Mouse (Mus musculus) neural tube, embryonic 15.5 days (tissue): ENCODE measurements around the gene Rufy3. TPM values are rescaled to one million over a fixed set of nuclear protein-coding genes. Genes with fewer than 3 reads are reported as not detected.

ENCODE experiments used
- ATAC-seq: fragments of 200-750 bp; cut with Nextera tagmentation; 2 replicates; pipeline ENCODE4 v1.8.0; 2017; ENCODE audit warnings: mild to moderate bottlenecking, moderate TSS enrichment, moderate library complexity; ENCODE audit not compliant: low FRiP score
- H3K27ac ChIP-seq: fragments of 300-500 bp; sonication (generic); replicated peaks from 2 replicates; pipeline ENCODE4 v1.5.1; 2015; ENCODE audit warnings: mild to moderate bottlenecking, inconsistent platforms
- H3K27me3 ChIP-seq: fragments of 300-500 bp; sonication (generic); replicated peaks from 2 replicates; pipeline ENCODE4 v1.6.1; 2015; ENCODE audit warnings: inconsistent platforms
- H3K36me3 ChIP-seq: fragments of 300-500 bp; sonication (generic); 2 replicates; pipeline ENCODE4 v1.6.1; 2015; ENCODE audit warnings: inconsistent platforms
- H3K4me1 ChIP-seq: fragments of 300-500 bp; sonication (generic); 2 replicates; pipeline ENCODE4 v1.6.1; 2015; ENCODE audit warnings: inconsistent platforms
- H3K4me2 ChIP-seq: fragments of 300-500 bp; sonication (generic); 2 replicates; pipeline ENCODE4 v1.6.1; 2015; ENCODE audit warnings: inconsistent platforms, mild to moderate bottlenecking, moderate library complexity
- H3K4me3 ChIP-seq: fragments of 300-500 bp; sonication (generic); replicated peaks from 2 replicates; pipeline ENCODE4 v1.5.1; 2015; ENCODE audit warnings: mild to moderate bottlenecking, inconsistent platforms
- H3K9ac ChIP-seq: fragments of 300-500 bp; sonication (generic); replicated peaks from 2 replicates; pipeline ENCODE4 v1.6.1; 2015; ENCODE audit warnings: mild to moderate bottlenecking, inconsistent platforms
- H3K9me3 ChIP-seq: fragments of 300-500 bp; sonication (generic); replicated peaks from 2 replicates; pipeline ENCODE4 v1.6.1; 2016; ENCODE audit warnings: inconsistent platforms
- WGBS: fragments of 180-500 bp; shearing (Covaris S2); methylation state at CpG from one replicate; pipeline ENCODE4 v1.1.7; 2015; ENCODE audit warnings: mixed read lengths; 5-methylcytosine and 5-hydroxymethylcytosine counted together
- polyA plus RNA-seq: library from polyadenylated mRNA; unstranded; fragments of >200 nt; fragmentation: Nextera tagmentation; extraction: Ambion mirVana; gene quantifications from 2 replicates; pipeline ENCODE4 v1.2.1, GENCODE M21; 2015

Rufy3 gene
- polyA plus RNA-seq, 1 experiment from 2014 or later = 259 TPM

DNA sequence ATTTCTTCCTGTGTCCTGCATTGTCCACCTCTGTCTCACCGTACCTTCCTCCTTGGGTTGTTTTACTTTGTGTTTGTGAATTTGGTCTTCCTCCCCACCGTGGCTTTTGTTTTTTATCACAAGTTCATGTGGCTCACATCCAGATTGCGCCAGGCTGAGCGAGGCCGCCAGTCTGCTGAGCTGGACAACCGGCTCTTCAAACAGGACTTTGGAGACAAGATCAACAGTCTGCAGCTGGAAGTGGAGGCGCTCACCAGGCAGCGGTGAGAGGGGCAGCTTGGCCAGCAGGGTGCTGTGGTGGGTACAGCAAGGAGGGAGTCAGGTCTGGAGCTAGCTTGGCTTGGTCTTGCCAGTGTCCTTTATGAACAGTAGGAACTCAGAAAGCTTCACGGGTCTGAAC, 77.9 kb downstream of the Rufy3 start:
- H3K4me2 ChIP-seq = no peak overlapping the region
- WGBS = 85% methylated on average over 9 of the region's 9 CpGs
- ATAC-seq = no peak
- H3K4me1 ChIP-seq = no peaks in the 10 kb centered on the region
- no peak overlapping the region for H3K4me3 ChIP-seq
- H3K9me3 ChIP-seq = no peaks in the 10 kb centered on the region
- no peak overlapping the region for H3K9ac ChIP-seq
- H3K27ac ChIP-seq = no peak overlapping the region
- H3K27me3 ChIP-seq = no peaks in the 10 kb centered on the region
- peaks cover 73% of the 10 kb centered on the region for H3K36me3 ChIP-seq

DNA sequence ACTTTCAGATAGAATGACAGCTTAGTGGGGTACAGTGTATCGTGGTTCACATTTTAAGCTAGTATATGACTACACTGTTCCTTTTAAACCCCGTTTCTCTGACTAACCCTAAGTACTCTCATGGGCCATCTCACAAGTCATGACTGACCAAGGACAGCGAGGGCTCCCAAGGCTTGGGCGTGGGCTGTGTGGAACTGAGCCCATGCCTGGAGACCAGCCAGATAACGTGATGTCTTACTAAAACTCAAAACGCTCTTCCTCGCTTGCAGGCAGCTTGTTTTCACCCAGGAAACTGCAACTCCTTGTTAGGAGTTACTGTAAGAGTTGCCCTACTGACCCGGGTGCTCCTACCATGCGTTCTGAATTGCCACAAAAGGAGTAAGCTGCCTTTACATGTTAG, 78.7 kb downstream of the Rufy3 start:
- ATAC-seq = no peak
- 91% methylated on average over 9 of the region's 9 CpGs for WGBS

GRCm38 (mm10) chr5:88644901-88645300, 80.1 kb downstream of the Rufy3 start:
- no peak overlapping the region for H3K4me2 ChIP-seq
- H3K9me3 ChIP-seq = no peaks in the 10 kb centered on the region
- no peaks in the 10 kb centered on the region for H3K27me3 ChIP-seq
- H3K9ac ChIP-seq = no peak overlapping the region
- H3K27ac ChIP-seq = no peak overlapping the region
- WGBS = 92% methylated on average over 2 of the region's 2 CpGs
- ATAC-seq = no peak
- no peaks in the 10 kb centered on the region for H3K4me1 ChIP-seq
- no peak overlapping the region for H3K4me3 ChIP-seq
- H3K36me3 ChIP-seq = peaks cover 78% of the 10 kb centered on the region

More for the DNA sequence above, 78.7 kb downstream of the Rufy3 start:
- no peak overlapping the region for H3K9ac ChIP-seq
- H3K27me3 ChIP-seq = no peaks in the 10 kb centered on the region
- no peak overlapping the region for H3K27ac ChIP-seq
- no peak overlapping the region for H3K4me3 ChIP-seq
- H3K9me3 ChIP-seq = no peaks in the 10 kb centered on the region
- H3K36me3 ChIP-seq = peaks cover 76% of the 10 kb centered on the region
- no peak overlapping the region for H3K4me2 ChIP-seq
- H3K4me1 ChIP-seq = no peaks in the 10 kb centered on the region

- Histone ChIP-seq H3K9ac (no peak overlapping the region), H3K27me3 (no peaks in the 10 kb centered on the region), H3K27ac (no peak overlapping the region), H3K4me3 (no peak overlapping the region), H3K4me2 (no peak overlapping the region), H3K9me3 (no peaks in the 10 kb centered on the region), H3K36me3 (peaks cover 83% of the 10 kb centered on the region), H3K4me1 (no peaks in the 10 kb centered on the region)
- 72% methylated on average over 5 of the region's 5 CpGs for WGBS
- no peak for ATAC-seq
Measured at GRCm38 (mm10) chr5:88645405-88645804, 80.6 kb downstream of the Rufy3 start.

DNA sequence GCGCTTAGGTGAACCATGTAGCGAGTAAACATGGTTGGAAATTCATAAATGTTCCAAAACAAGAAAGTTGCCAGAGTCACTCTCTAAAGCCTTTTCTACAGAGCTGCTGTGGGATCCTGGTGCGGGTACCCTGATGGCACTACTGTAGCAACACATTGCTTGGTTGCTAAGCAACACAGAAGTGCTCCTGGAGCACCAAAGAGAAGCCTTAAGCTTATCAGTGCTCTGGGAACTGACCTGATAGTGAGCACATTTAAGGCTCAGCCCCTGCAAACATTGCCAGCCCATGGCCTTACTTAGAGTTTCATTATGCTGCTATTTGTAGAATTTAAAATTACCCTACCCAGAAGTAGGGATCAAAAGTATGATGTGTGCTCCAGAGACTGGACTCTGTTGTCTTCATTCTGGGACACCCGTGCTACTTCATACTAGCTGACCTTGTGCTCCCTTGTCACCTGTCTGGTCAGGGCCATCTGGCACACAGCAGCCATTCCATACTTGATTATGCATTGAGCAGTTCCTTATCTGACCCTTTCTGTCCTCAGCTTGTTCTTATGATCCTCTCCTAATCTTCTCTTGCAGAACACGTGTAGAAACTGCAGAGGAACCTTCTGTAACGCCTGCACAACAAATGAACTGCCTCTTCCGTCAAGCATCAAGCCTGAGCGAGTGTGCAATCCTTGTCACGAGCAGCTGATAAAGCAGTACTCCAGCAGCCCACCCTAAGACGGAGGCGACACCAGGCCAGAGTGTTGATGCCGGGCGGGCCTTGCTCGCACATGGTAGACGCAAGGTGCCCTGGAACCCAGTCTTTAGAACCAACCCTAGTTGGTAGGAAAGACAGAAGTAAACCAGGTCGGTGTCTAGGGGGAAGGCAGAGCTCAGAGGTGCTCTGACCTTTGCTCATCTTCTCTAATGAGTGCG, 84.7 kb downstream of the Rufy3 start:
- ATAC-seq = no peak
- WGBS = 93% methylated on average over 17 of the region's 17 CpGs

DNA sequence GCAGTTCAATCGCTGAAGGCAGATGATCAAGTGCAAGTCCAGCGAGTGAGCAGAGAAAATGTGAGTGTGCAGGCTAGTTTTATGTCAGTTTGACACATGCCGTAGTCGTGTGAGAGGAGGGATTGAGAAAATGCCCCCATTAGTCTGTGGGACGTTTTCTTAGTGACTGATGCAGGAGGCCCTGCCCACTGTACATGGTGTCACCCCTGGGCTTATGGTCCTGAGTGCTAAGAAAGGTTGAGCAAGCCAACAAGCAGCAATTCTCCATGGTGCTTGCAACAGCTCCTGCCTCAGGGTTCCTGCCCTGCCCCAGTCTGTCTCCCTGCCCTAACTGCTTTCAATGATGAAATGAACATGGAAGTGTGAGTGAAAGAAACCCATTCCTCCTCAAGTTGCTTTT, 87.7 kb downstream of the Rufy3 start:
- H3K9ac ChIP-seq = no peak overlapping the region
- ATAC-seq = no peak
- no peaks in the 10 kb centered on the region for H3K9me3 ChIP-seq
- H3K4me2 ChIP-seq = no peak overlapping the region
- H3K27ac ChIP-seq = no peak overlapping the region
- H3K4me3 ChIP-seq = no peak overlapping the region
- WGBS = 80% methylated on average over 5 of the region's 5 CpGs
- H3K4me1 ChIP-seq = no peaks in the 10 kb centered on the region
- H3K36me3 ChIP-seq = peaks cover 63% of the 10 kb centered on the region
- no peaks in the 10 kb centered on the region for H3K27me3 ChIP-seq

More for the DNA sequence above, 84.7 kb downstream of the Rufy3 start:
- Histone ChIP-seq H3K27me3 (no peaks in the 10 kb centered on the region), H3K9ac (no peak overlapping the region), H3K4me3 (no peak overlapping the region), H3K4me1 (no peaks in the 10 kb centered on the region), H3K9me3 (no peaks in the 10 kb centered on the region), H3K4me2 (no peak overlapping the region), H3K36me3 (peaks cover 84% of the 10 kb centered on the region), H3K27ac (no peak overlapping the region; the same call in 1 of the 2 replicates)

DNA sequence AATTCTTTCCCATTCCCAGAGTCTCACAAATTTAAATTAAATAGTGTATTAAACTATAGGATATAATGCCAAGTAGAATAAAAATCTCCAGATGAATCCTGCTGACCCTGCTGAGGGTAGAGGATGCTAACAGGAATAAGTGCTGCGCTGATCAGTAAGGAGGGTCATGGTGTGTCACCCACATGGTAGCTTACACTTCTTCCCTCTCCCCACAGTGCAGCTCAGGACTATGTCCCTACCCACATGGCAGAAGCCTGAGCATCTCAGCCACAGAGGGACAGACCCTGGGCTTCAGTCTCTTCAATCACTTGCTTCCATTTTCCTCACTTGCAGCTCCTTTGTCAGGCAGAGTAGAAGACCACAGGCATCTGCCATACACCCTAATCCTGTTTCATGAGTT, 93.0 kb downstream of the Rufy3 start:
- 95% methylated on average over 1 of the region's 1 CpGs for WGBS
- Histone ChIP-seq H3K9ac (no peak overlapping the region), H3K4me3 (no peak overlapping the region), H3K4me1 (no peaks in the 10 kb centered on the region), H3K4me2 (no peak overlapping the region), H3K36me3 (peaks cover 46% of the 10 kb centered on the region), H3K9me3 (no peaks in the 10 kb centered on the region), H3K27me3 (no peaks in the 10 kb centered on the region), H3K27ac (no peak overlapping the region)
- no peak for ATAC-seq

DNA sequence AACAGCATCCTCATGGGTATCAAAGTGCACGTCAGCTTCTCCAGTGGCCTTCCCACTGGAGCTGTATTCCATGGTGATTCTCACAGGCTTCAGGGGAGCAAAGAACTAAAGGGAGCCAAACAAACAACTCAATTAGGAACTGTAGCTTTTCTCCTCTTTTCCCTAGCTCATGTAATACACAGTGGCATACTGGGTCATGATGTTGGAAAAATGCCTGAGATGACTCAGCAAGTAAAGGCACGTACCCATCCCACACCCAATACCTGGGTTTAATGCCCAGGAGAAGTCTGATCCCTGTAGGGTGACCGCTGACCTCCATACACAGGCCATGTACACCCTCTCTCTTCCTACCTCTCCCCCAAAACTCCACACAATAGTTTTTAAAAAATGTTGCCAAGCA, 98.3 kb downstream of the Rufy3 start:
- Histone ChIP-seq H3K4me3 (no peak overlapping the region), H3K9me3 (no peaks in the 10 kb centered on the region), H3K27ac (no peak overlapping the region), H3K4me2 (no peak overlapping the region), H3K27me3 (no peaks in the 10 kb centered on the region), H3K36me3 (peaks cover 71% of the 10 kb centered on the region), H3K4me1 (no peaks in the 10 kb centered on the region), H3K9ac (no peak overlapping the region)
- ATAC-seq = no peak
- WGBS = 87% methylated on average over 3 of the region's 3 CpGs

GRCm38 (mm10) chr5:88663875-88664274, 99.0 kb downstream of the Rufy3 start:
- Histone ChIP-seq H3K4me2 (no peak overlapping the region), H3K4me3 (no peak overlapping the region), H3K9me3 (no peaks in the 10 kb centered on the region), H3K36me3 (peaks cover 71% of the 10 kb centered on the region), H3K27ac (no peak overlapping the region), H3K4me1 (no peaks in the 10 kb centered on the region), H3K9ac (no peak overlapping the region), H3K27me3 (no peaks in the 10 kb centered on the region)
- ATAC-seq = no peak
- 81% methylated on average over 5 of the region's 5 CpGs for WGBS

DNA sequence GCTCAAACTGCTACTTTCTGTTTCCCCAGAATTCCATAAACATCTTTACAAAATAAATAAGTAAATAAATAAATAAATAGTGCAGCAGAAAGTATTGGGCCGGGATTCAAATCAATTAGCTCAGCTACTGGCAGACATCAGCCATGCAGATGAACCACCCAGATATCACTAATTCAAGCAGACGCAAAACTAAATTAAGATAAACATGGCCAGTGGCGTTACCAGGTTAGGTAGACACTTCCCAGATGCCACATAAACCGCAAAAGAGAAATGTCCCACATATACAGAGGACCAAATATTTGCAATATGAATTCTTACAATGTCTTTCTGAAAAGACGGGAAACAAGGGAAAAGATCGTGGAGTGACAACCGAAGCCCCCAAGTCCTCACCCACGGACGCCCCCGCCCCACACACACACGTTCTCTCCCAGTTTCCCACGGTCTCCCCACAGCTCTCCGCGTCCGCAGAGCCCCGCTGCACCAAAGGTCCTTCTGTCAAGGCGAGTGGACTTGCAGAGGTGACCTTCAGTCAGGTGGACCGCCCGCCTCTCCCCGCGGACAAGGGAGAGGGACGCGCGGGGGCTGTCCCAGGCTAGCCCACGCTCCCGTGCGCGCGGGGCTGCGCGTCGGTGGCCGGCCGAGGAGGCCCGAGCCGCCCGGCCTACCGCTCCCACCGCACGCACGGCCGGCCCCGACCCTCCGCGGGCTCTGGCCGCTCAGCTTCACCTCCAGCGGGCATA, 110.0 kb downstream of the Rufy3 start:
- peak overlapping the region; percentile 88 for H3K4me2 ChIP-seq
- WGBS = under 1% methylated on average over 46 of the region's 47 CpGs
- ATAC-seq = peak; percentile 51; the same call in 1 of the 2 replicates

DNA sequence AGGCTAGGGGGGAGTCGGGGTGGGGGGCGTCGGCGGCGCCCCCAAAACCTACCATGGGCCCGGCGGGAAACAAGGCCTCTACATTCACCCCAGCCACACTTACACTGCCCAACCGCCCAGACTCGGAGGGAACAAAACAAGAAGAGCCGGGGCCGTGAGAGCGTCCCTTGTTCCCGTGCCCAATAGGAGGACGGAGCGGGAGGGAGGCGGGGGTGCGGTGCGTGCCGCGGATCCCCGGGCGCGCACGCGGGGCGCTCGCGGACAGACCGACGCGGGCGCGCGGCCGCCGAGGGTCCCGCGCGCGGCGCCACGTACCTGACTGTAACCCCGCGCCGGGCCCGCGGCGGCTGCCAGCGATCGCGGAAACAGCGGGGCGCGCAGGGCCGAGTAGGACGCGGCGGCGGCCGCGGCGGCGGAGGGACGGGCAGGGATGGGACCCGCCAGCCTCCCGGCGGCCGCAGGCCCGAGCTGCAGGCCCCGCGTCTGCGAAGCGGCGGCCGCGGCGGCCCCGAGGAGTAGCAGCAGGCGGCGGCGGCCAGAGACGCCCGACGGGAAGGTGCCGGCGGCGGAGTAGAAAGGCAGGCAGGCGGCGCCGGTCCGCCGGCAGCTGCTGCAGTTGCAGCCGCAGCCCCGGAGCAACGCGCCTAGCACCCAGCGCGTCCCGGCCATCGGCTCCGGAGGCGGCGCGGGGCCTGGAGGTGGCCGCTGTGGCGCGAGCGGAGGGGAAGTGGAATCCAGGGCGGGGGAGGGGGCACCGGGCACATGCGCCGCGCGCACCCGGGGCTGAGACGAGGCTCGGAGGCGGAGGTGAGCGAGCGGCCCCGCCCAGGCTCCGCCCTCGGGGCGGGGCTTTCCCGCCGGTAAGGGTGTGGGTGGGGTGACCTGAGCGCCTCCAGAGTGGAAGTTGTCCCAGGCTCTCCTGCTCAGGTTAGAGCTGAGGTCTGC, 110.9 kb downstream of the Rufy3 start, which contains the start of gene Grsf1:
TSS of gene Grsf1 (minus strand) at position 729 of the 945 bp plus-strand sequence.
- under 1% methylated on average over 80 of the region's 127 CpGs for WGBS
- Histone ChIP-seq H3K9ac (peak within 1 kb of the TSS; percentile 95), H3K4me1 (peaks cover 27% of the 10 kb centered on the region), H3K27ac (peak within 1 kb of the TSS; percentile 96), H3K4me2 (peak within 1 kb of the TSS; percentile 88), H3K27me3 (no peaks in the 10 kb centered on the region), H3K4me3 (peak within 1 kb of the TSS; percentile 90), H3K36me3 (peaks cover 13% of the 10 kb centered on the region), H3K9me3 (no peaks in the 10 kb centered on the region)
- peak; percentile 95 for ATAC-seq

More for the DNA sequence above, 110.0 kb downstream of the Rufy3 start:
- Histone ChIP-seq H3K27ac (peak overlapping the region; percentile 96), H3K36me3 (peaks cover 21% of the 10 kb centered on the region), H3K4me1 (peaks cover 27% of the 10 kb centered on the region), H3K9me3 (no peaks in the 10 kb centered on the region), H3K9ac (peak overlapping the region; percentile 95), H3K27me3 (no peaks in the 10 kb centered on the region), H3K4me3 (peak overlapping the region; percentile 90)
